Mouse (Mus musculus) testis, adult 2 months (tissue): Measurements from ENCODE around the gene Pnliprp2.

Experiments used
- CTCF ChIP-seq: fragments of 200-500 bp; IDR thresholded peaks from 2 replicates; pipeline ENCODE4 v1.5.1; 2012; ENCODE audit warnings: low read depth, mild to moderate bottlenecking, inconsistent platforms, low read length, moderate library complexity; ENCODE audit not compliant: control insufficient read depth, insufficient read depth, insufficient replicate concordance
- POLR2A ChIP-seq: fragments of 200-500 bp; IDR thresholded peaks from 2 replicates; pipeline ENCODE4 v1.6.1; 2012; ENCODE audit warnings: low read depth, mild to moderate bottlenecking, inconsistent platforms, low read length, moderate library complexity; ENCODE audit not compliant: control insufficient read depth

- TF ChIP-seq CTCF (no peak), POLR2A (no peak)
Observed at GRCm38 (mm10) chr19:58720439-58720838, 39.1 kb upstream of the Pnliprp2 start.
